Mouse (Mus musculus) brain, adult 2 months (tissue): Measurements from ENCODE around the gene Gpc2.

Experiments
- DNase-seq: peaks from one replicate; pipeline ENCODE4 v3.0.0; 2011; ENCODE audit warnings: low read depth, low spot score

Gene Gpc2

DNA sequence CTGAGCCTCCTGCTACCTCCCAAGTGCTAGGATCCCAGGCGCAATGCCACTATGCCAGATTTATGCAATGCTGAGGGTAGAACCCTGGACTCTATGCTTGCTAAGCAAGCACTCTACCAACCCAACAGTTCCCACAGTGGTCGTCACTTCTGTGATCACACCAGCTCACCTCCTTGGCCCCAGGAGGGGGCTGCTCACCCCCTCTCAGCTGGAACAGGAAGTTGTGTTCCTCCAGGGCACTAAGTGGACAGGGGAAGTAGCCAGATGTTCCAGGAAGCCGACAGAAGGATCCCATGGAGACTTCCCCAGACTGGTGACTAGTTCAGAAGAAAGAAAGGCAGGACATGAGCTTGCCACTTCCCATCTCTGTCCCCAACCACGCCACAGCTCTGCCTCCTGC, 17.8 kb downstream of the Gpc2 start:
- DNase-seq, result no peak

DNA sequence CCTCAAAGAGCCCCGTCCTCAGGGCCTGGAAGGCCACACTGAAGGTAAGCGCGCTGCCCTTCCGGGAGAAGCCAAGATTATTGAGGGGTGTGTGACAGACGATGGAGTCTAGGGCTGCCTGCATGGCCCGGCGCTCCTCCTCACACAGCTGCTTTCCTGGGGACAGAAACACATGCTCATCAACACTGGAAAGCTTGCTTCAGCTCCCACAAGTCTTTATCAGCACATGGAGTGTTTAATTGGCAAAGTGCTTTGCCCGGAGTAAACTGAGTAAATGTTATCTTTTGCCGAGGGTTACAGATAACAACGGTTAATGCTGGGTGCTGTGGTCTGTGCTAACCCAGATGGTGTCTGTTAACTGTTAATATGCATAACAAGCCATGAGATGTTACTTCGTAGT, 19.0 kb downstream of the Gpc2 start:
- DNase-seq, result no peak

DNA sequence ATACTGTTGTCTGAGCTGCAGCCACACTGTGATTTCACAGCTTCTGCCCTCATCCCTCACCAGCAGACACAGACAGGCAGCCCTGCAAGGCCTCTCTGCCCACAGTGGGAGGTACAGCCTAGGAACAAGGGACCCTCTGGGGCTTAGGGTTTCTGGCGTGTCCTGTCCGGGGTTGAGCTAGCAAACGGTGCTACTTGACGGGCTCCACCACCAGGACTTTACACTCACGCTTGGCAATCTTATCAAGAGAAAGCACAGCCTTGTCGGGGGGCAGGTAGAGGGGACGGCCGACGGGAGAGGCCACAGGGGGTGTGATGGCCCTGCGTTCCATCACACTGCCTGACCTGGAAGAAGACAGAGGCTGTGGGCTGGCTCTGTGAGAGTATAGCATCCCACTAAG, 19.8 kb downstream of the Gpc2 start:
- no peak for DNase-seq

- DNase-seq, result no peak
Observed at GRCm38 (mm10) chr5:138258993-138259392, 20.8 kb downstream of the Gpc2 start.

- DNase-seq, result peak; percentile 36
Observed at GRCm38 (mm10) chr5:138258542-138258941, 21.3 kb downstream of the Gpc2 start.

GRCm38 (mm10) chr5:138258078-138258477, 21.7 kb downstream of the Gpc2 start:
- no peak for DNase-seq

- no peak for DNase-seq
Observed at GRCm38 (mm10) chr5:138257585-138257978, 22.2 kb downstream of the Gpc2 start.

DNA sequence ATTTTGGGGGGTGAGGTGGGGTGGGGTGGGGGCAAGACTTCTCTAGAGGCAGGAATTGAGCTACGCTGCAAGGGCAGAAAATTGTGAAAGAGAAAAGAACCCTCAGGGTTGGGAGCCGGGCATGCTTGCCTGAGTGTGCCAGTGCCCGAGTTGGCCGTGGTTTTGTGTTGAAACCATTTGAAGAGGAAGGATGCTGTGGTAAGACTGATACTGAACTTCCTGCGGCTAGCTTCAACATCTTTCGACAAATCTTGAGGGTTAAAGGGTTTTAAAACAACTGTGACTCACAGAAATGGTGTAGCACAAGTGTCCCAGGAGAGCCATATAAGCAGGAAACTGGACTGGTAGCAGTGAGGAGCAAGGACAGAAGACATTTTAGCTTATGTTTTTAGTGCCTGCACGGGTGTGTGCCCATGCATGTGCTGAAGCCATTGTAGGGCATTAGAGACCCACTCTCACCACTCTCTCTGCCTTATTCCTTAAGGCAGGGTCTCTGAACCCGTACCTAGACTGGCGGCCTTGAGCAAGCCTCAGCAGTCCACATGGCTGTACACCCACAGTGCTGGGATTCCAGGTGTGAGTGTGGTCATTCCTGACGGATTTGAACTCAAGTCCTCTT, 22.7 kb downstream of the Gpc2 start:
- DNase-seq, result no peak

- DNase-seq, result no peak
Observed at GRCm38 (mm10) chr5:138256094-138256467, 23.7 kb downstream of the Gpc2 start.

DNA sequence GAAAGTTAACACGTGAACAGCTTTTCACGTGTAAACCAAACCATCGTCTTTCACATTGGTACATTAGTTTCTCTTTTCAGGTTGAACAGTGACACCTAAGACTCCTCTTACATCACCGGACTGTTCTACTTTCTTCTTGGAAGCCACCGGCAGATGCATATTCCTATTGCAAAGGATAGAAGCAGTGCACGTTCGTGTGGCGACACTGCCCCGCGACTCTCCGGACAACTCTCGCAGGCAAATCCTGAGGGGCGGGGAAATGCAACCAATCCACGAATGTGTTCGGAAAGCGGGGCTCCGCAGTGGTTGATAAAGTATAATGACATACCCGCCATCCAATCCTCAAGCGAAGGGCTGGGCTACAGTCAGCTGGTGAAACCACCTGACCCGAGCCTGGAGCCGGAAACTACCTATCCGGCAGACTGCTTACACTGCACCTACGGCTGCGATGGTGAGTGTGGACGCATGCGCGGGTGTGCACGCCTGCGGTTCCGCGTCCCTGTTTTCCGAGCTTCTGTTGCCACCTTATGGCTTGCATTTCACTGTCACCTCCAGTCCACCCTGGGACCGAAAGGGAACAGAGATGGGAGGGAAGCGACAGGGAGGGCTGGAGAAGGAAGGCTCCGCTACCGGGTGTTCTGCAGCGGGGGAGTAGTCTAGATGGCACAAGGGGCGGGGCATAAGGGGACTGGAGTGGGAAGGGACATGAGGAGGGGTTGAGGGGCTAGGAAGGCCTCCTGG, 24.3 kb downstream of the Gpc2 start, which contains the start of gene Lamtor4:
Gene Lamtor4, plus strand, starts transcription at position 130 of the 741 bp plus-strand sequence.
- peak; percentile 99 for DNase-seq

- DNase-seq, result no peak
Observed at GRCm38 (mm10) chr5:138253061-138253460, 26.7 kb downstream of the Gpc2 start.

DNA sequence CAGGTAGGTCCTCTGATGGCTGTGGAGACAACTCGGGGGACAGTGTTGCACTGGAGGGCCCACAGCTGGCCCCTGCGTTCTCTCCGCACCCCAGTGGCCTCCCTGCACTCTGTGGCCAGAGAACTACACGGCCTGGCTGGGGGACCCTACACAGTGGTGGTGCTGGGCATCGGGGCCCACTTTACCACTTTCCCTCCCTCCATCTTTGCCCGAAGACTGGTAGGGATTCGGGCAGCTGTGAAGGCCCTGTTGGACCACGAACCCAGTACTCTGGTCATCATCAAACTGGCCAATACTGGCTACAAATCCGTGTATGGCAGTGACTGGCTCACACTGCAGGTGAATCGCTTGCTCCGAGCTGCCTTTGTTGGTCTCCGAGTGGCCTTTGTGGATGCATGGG, 28.7 kb downstream of the Gpc2 start:
- DNase-seq, result no peak

GRCm38 (mm10) chr5:138241511-138241910, 38.3 kb downstream of the Gpc2 start:
- DNase-seq, result no peak

DNA sequence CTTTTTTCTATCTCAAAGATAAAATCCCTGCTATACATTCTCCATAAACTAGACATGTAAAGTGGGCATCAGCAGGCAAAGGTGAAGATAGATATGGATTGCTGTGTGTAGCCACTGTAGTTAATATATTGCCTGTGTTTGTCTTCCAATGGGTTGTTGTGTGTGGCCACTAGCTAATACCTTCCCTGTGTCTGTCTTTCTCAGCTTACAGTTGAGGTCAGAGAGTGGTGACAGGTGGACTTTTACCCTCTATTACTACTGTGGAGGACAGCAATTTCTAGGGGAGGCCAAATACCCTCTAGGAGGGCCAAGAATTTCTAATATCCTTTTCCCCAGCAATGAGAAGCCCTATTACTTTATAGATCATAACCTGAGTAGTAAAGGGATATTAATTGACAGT, 45.6 kb downstream of the Gpc2 start:
- DNase-seq, result no peak

DNA sequence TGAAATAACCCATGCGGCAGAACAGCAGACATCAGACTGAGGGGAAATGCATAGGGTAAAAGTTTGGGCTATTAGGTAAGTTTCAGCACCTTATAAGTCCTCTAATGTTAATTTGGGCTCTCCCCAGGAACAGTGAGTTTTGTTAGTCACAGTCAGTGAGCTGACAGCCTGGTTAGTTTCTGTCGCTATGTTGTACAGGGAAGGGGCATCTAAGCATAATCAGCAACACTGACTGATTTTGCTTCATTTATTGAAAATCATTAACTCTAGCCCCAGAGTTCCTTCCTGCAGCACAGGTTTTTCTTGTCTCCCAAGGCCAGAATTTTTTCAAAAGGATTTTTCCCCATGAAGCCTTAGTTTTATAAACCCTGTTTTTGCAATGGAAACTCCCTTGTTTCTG, 46.0 kb downstream of the Gpc2 start:
- no peak for DNase-seq

DNA sequence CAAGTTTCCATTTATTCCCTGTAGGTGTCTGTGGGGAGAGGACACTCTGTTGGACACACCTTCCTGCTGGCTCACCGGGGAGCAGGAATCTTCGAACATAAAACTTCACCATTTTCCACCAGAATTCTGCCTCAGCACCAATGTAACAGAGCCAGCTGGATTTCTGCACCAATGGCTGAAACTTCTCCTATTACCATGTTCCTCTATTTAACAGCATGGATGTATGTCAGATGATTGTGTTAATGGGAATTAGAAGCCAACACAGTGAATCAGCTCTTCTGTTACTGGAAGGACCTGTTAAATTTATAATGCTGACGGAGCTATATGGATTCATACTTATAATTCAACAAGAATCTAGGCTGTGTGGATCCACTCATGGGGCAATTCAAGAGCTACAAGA, 50.3 kb downstream of the Gpc2 start:
- DNase-seq, result no peak

- DNase-seq, result peak; percentile 16
Observed at GRCm38 (mm10) chr5:138228026-138228425, 51.8 kb downstream of the Gpc2 start.

GRCm38 (mm10) chr5:138227367-138227766, 52.4 kb downstream of the Gpc2 start:
- DNase-seq, result no peak

DNA sequence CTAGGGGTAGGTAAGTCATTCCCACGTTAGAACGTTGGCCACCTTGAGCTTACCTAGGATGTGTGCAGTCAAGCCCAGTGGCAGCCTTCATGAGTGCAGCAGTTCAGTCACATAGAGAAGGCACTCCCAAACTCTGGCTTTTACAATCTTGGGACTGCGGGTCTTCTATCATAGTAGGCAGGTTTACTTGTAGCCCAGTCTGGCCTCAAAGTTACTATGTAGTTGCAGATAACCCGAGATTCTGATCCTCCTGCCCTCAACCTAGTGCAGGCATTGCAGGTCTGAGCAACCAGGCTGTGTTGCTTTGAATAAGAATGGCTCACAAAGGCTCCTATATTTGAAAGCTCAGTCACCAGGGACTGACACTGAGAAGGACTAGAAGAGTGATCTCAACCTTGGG, 53.3 kb downstream of the Gpc2 start:
- no peak for DNase-seq

GRCm38 (mm10) chr5:138225700-138226099, 54.1 kb downstream of the Gpc2 start, which contains the start of gene Nxpe5:
Nxpe5 (plus strand) TSS chr5:138225898.
- no peak for DNase-seq
